Mouse (Mus musculus) v-Abl transformed pro-B cells (cell line): ENCODE measurements around the gene Slc25a34.

ENCODE experiments used
- in situ Hi-C, 2 experiments: fragments of 400-800 bp; cut with MboI; formaldehyde crosslinking; loops; one replicate each; pipeline ENCODE4 v1.15.1; 2025; ENCODE audit not compliant: unreplicated experiment in 2 of 2

Gene Slc25a34

DNA sequence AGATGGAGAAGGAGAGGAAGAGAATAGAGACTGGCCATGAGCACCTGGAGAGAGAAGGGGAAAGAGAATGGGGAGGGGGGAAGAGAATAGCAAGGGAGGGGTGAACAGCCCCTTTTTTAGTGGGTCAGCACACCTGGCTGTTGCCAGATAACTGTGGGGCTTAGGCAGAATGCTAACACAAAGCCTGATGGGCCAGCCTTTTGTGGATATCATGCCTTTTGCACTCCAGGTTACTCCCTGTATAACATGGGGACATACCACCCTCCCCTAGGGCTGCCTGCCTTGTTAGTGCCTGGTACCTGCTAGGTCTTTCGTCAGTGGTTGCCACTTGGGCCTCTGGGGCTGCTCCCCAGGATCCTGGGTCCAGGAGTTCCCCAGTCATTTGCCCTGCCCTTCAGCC, 52.8 kb downstream of the Slc25a34 start:
- in situ Hi-C loops: loop anchor here in 1 of 2 experiments (10.0 kb wide), 1 partner anchor 166 kb away; no protein-coding TSS in a partner anchor

DNA sequence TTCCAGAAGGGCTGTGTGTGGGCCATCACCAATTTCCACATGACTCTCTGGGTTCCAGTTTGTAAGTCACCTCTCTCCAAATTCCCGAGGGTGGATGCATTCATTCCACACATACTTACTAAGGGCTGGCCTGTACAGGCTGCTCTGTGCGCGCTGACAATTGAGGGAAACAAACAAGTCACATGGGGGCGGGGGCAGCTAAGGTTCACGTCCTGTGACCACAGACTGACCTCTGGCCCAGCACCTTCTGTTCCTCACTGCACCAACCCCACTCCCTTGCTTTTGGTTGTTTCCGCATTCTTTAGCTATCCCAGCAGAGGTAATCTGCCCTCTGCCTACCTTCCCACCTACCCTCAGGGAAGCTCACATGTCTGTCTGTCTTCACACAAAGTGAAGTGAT, 53.6 kb downstream of the Slc25a34 start:
- in situ Hi-C loops: loop anchor here in 1 of 2 experiments (10.0 kb wide), 1 partner anchor 165 kb away; no protein-coding TSS in a partner anchor

DNA sequence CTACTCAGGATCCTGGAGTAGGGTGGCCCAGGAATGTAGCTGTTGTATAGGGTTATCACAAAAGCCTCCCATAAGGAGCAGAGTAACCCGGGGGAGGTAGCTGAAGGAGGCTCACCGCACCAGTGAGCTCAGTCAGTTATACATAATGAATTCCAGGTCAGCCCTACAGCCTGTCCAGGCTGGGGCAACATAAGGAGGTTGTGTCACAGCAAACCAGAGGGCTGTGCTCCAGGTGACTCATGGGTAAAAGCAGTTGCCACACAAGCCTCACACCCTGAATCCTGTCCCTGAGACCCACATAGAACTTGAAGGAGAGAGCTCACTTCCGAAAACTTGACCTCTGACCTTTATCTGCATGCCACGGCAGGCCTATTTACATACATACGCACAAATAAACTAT, 54.7 kb downstream of the Slc25a34 start:
- in situ Hi-C loops: loop anchor here (5.0 kb wide), 2 partner anchors 137 to 142 kb away; no protein-coding TSS in a partner anchor
